Mouse (Mus musculus) C2C12 (cell line): Measurements from ENCODE around the gene Tubgcp2.

Source experiments
- CEBPB ChIP-seq: IDR thresholded peaks from one replicate; pipeline ENCODE4 v1.6.1; 2011; ENCODE audit warnings: low read depth, mild to moderate bottlenecking, control low read depth, moderate library complexity
- CTCF ChIP-seq: IDR thresholded peaks from one replicate; pipeline ENCODE4 v1.5.1; 2011; ENCODE audit not compliant: control insufficient read depth, insufficient read depth, insufficient read length
- MAX ChIP-seq: IDR thresholded peaks from one replicate; pipeline ENCODE4 v1.6.1; 2011; ENCODE audit warnings: mild to moderate bottlenecking, control low read depth
- USF1 ChIP-seq: IDR thresholded peaks from one replicate; pipeline ENCODE4 v1.6.1; 2011; ENCODE audit warnings: low read depth, mild to moderate bottlenecking, control low read depth, moderate library complexity

DNA sequence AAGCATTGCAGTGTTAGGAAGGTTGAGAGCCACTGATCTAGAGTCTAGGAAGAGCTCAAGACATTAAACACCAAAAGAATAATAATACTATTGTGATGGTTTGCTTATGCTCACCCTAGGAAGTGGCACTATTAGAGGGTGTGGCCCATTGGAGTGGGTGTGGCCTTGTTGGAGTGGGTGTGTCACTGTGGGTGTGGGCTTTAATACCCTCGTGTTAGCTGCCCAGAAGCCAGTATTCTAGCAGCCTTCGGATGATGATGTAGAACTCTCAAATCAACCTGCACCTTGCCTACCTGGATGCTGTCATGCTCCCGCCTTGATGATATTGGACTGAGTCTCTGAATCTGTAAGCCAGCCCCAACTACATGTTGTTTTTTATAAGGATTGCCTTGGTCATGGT lies 6.3 kb upstream of the Tubgcp2 start:
- no peak for TF ChIP-seq USF1
- TF ChIP-seq CTCF = no peak
- no peak for TF ChIP-seq CEBPB
- TF ChIP-seq MAX = no peak
